Mouse (Mus musculus) olfactory bulb, adult 2 months (tissue): Measurements from ENCODE around the gene Pear1.

Experiments
- CTCF ChIP-seq: fragments of 200-500 bp; IDR thresholded peaks from 2 replicates; pipeline ENCODE4 v1.5.1; 2012; ENCODE audit warnings: low read depth, mild to moderate bottlenecking, low read length, moderate library complexity; ENCODE audit not compliant: insufficient read depth
- POLR2A ChIP-seq: fragments of 200-500 bp; IDR thresholded peaks from 2 replicates; pipeline ENCODE4 v1.6.1; 2012; ENCODE audit warnings: mild to moderate bottlenecking, low read depth, low read length, moderate library complexity; ENCODE audit not compliant: insufficient read depth

DNA sequence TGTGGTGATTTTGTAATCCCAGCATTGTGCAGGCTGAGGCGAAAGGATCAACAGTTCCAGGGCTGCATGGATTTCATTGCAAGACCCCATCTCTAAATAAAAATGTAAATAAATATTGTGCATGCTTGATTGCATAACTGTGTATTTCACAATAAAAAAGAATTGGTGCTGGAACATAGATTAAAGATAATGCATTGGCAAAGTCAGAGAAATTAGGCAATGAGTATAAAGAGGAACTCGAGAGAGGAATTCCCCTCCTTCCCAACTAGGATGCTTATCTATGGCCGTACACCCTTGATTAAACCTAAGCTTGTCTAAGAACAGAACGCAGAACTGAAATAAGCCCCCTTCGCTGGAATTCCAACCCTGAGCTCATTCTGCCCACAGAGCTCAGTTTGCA lies 39.0 kb downstream of the Pear1 start:
- no peak for TF ChIP-seq CTCF
- no peak for TF ChIP-seq POLR2A
